Mouse (Mus musculus) kidney, postnatal 25 days (tissue): ENCODE results near the gene Lsmem1.
A peak's percentile ranks its signal among the peaks of the same experiment; 100 is the strongest.
"Not testable (repeated sequence)": the region's sequence is repeated elsewhere in the genome, so short reads cannot be mapped to it uniquely, and the experiment has no call there.

Experiments used
- DNase-seq, 2 experiments: peaks; one replicate each; pipeline ENCODE4 v3.0.0; 2021; ENCODE audit warnings: mixed read lengths in 2 of 2

The Lsmem1 gene

DNA sequence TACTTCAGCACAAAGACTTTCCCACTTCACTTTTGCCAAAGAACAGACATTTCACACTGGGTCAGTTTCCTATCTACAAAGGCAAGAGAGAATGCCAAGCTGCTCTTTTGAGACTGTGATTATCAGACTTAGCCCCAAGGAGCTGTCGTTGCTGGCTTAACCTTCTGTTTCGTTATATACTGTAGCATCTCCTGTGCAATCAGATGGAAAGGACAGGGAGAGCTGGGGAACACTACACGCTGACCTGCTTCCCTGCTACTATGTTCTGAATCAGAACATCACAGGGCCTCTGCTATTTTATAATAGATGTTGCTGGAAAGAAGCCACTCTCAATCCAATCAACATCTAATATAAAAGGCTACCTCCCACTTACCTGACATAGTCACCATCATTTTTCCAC lies 9.8 kb upstream of the Lsmem1 start:
- DNase-seq, result no peak

DNA sequence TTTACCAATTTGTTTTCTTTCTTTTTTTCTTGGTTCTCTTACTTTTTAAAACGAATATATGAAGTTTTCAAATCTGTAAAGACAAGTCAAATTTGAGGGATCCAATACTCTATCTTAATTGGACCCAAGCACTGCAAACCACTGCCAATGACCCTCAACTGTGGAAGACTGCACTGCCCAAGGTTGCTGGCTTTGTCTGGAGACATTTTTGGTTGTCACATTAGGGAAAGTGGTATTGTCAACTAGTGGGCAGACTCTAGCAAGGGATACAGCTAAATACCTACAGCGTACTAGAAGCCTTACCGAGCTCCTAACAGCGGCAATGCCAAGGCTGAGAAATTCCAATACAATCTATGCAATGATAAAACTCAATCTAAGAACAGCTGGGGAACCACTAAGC lies 8.6 kb upstream of the Lsmem1 start:
- no peak for DNase-seq

DNA sequence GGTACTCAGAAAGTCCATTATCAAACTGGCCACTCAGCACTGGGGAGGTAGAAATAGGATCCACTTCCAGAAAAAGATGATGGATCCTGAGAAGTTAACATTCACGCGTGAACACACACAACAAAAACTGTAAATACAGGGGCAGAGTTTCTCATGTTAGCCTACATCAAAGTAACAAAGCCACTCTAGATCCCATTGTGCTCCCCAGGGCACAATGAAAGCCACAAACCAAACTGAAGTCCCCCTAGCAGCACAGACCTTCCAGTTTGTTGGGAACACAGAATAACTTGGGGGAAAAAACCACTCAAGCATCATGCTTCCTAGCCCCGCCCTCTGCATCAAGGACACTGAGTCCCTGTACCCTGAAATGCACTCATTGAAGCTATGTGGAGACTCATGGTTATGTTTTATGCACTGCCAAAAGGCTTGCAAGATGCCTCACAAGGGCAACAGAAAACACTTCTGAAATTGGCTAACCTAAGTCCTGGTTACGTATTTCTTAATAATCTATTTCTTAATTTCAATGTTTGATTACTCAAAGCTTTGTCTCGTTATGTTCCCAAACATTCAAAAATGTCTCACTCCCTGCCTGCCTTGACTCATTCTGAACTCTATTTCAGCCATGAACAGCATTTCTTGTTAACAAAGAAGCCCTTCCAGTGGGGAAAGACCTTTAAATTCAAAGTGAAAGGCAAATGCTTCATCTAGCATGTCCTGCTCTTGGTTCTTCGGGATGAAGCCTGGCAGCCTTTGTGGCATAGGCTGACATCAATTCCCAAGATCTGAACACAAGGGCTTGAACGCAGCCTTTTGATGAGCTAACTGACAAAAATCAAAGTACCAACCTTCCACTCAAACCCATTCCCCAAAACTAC lies 3.1 kb upstream of the Lsmem1 start:
- DNase-seq, result no peak

DNA sequence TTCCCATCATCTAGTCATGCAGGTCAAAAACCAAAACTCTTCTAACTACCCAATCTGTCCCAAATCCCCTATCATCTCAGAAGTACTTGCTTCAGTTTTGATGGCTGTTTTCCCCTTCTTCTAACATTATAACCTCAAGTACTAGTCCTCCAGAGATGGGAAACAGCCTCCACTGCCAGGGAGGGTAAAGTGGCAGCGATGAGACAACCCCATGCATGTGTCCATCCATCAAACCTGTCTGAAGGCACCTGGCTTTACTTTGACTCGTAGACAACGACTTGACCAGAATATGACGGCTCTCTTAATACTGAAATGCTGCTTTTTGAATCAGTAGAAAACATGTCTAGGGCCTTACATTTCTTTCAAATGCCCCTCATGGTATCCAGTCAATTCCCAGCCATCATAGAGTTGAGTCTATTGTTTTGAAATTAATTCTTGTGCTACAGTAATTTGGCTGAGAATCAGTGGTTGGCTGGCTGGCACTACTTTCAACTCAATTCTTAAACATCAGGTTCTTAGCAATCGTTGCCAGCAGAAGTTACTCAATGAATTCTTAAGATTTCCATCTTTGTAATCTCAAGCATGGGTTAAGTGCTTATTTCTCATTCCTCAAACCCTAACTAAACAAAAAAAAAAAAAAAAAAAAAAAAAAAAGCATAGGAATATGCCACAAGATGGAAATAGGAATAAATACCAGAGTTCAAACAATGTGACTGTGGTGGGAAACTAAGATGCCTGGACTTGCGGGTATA lies 1.4 kb upstream of the Lsmem1 start:
- DNase-seq, result no peak

DNA sequence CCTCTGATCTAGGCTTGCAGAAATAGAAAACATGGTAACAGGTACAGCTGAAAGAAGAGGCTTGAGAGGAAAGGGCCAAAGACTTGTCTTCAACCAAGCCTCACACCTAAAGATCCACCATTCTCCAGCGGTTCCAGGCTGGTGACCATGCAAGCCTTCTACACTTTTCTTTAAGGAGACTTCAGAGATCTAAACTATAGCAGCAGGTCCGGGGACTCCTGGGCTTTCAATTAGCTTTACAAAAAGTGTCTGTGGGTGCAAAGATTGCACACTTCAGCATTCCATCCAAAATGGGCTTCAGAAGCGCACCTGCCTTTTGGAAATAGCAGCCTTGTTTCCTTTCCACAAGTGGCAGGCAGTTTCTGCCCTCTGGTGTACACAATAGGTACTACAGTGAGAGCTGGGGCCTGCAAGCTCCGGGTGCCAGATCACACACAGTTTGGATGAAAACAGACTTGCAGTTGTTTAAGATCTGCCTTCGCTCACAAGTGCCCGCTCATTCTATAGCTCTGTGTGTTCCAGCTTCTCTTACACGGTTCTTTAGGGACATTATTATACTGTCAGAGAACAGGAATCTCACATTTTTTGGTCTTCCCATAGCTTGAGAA lies 609 bp upstream of the Lsmem1 start:
- peak; percentile 64 to 71 for DNase-seq

DNA sequence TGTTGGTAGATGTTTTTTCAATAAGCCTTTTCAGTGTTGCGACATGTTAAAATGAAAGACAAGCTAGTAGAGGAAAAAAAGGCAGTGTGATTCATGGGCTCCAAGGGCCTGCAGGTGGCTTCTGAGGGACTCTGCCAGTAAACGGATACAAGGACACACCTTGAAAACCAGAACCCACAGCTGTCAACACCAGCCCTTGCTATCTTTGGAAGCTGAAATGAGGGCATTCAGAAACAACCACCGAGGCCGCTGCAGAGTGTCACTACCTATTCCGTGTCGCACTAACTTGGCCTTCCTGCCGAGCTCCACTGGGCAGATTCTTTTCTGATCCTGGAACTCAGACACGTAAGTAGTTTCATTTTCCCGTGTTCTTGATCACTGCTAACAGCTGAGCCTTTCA lies 863 bp downstream of the Lsmem1 start:
- no peak for DNase-seq

DNA sequence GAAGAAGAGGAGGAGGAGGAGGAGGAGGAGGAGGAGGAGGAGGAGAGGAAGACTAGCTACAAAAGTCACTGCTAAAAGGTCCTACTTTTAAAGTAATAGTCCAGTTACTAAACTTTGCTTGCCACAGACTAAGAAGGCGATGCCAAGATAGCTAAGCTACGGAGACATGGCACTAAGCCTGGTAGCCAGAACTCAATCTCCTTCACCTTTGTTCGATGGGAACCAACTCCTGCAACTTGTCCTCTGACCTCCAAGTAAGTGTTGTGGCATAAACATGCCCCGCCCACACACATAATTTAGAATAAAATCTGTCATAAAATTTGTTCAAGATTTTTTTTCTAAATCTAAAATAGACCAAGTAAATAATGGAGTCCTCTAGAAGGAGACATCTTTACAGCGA lies 1.3 kb downstream of the Lsmem1 start:
- no peak for DNase-seq

DNA sequence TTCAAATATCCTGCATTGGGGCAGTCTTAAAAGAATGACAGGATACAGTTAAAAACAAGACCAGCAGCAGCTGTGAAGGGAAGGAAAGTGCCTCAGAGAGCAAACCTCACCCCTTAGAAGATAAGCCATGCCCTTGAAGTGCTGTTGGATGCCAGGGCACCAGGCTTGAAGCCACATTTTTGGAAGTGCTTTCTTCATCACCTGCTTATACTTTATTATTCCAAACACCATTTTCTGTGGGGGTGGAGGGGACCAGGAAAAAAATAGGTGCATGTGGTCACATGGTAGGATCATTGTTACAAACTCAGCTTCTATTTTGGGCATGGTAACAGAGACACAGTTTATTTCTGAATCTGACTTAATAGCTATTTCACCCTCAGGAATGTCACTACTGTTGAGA lies 1.8 kb downstream of the Lsmem1 start:
- DNase-seq, result no peak

DNA sequence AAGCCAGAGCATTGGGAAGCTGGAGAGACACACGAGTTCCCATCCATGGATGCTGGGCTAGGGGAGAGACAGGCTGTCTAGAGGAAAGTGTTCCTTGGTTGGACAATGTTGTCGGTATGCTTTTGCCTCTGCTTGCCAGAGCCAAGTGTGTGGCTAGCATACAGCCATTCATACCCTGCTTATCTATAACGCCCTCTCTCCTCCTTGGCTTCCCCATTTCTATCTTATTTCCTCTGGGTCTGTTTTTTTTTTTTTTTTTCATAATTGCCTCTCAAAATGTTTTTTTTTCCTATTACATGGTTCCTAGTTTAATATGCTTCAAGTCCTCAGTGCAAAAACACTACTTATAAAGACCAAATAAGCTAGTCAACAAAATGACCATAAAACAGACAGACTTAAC lies 13.8 kb downstream of the Lsmem1 start:
- no peak for DNase-seq

DNA sequence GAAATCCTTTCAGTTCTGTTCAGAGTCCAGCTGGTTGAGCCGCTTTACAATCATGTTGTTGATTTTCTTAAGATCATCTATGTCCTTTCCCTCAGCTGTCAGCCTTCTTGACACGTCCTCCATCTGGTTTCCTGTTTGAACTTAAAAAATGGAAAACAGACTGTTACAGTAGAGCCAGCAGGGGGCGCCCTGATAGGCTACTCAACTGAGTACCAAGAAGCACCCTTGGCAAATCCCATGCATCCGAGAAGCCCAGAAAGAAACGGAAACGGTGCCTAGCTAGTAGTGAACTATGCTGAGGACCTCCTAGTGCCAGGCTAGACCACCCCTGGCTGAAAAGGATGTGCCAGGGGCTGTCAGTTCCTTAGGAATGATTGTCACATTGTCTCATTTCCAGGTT lies 22.2 kb downstream of the Lsmem1 start:
- DNase-seq, result peak; percentile 40 to 51

DNA sequence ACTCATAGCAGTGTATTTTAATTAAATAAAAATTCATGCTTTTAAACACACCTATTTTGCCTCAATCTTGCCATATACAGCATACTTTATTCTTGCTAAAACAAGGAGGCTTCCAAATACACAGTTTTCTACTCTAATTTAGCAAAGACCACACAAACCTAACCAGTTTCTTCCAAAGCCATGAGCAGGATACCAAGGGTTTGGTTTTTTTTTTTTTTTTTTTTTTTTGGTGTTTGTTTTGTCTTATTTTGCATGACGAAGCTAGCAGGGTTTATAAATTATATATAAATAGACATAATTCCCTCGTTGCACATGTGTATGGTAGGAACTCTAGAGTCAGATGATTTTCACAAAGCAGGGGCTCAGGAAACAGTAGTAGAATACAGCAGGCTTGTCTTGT lies 23.1 kb downstream of the Lsmem1 start:
- no peak for DNase-seq

DNA sequence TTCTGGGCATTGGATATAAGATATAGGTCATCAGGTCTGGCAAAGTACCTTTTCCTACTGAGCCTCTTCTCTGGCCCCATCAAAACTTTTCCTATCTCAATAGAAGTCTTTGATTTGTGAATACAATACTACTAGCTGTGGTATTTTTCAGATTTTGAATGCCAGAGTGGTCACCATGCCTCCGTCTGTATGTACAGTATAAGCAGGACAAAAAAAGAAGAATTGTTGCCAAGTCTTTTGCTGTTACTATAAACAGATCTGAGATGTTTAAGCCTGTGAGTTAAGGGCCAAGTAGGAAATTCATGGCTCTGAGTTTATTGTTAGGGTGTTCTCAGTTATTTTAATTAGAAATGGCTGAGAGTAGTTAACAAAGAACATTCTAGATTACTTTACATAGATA lies 24.1 kb downstream of the Lsmem1 start:
- DNase-seq, result not testable (repeated sequence)

DNA sequence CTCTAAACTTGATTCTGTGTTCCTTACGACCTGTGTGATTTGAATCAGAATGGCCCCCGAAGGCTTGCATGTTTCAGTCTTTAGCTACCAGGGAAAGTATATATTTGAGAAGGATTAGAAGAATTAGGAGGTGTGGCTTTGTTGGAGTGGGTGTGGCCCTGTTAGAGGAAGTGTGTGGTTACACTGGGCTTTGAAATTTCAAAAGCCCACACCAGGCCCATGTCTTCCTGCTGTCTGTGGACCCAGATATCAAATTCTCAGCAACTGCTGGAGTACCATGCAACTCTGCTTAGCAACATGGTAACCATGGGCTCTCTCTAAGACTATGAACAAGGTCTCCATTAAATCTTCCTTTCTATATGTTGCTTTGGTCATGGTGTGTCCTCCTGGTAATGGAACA lies 27.7 kb downstream of the Lsmem1 start:
- DNase-seq, result no peak

DNA sequence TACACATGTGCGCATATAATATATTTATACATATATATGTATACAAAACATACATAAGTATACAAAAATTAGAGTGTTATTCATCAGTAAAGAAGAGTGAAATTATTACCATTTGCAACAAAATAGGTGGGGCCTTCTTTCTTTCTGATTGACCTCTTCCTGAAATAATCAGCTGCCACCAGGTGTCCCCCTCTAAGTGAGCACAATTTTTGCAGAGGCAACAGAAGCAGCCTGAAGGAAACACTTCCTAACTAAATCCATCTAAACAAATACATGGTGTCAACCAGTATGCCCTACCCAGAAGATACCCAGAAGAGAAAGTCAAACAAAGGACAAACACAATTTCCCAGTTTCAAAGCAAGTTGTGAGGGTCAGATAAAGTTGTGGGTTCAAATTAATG lies 29.6 kb downstream of the Lsmem1 start:
- DNase-seq, result no peak

DNA sequence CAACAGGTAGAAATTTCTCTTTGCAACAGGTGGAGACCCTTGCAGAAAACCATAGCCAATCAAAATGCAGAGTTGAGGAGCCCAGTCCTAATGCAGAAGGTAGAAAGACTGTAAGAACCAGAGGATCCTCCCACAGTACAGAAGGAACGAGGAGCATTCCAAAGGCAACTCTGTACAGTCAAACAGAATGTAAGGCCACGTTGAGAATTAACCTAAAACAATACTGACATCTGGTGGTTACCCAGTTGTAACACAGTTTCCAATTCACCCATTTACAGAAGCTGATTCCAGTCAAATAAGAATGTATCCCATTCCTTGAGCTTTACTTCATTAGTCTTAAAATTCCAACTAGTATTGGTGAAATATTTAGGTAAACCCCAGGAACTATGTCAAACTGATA lies 34.7 kb downstream of the Lsmem1 start:
- DNase-seq, result no peak

DNA sequence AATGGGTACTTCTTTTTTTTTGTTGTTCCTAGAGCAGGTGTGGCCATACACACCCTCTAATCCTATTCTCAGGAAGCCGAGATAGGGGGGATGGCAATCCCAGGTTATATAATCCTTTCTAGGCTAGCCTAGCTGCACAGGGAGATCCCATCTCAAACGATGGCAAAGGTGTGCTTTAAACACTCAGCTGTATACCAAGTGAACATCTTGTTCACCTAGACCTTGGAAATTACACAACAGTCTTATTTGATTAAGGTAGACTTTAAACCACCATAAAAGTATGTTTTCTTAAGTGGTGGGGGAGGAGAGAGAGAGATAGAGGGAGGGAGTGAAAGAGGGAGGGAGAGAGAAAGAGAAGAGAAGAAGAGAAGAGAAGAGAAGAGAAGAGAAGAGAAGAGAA lies 38.5 kb downstream of the Lsmem1 start:
- DNase-seq, result no peak

DNA sequence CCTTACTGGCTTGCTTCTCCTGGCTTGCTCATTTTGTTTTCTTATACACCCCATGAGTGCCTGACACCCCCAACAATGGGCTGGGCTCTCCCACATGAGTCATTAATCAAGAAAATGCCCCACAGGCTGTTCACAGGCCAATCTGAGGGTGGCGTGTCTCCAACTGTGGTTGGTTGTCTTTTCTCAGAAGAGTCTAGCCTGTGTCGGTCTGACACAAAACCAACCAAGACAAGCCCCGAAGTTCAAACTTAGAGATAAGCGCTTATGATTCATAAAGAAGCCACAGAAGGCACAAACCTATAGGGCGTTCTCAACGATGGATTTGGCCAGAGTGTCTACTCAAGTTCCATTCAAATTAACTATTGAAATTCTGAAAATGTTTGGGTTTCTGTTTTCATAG lies 45.1 kb downstream of the Lsmem1 start:
- no peak for DNase-seq

DNA sequence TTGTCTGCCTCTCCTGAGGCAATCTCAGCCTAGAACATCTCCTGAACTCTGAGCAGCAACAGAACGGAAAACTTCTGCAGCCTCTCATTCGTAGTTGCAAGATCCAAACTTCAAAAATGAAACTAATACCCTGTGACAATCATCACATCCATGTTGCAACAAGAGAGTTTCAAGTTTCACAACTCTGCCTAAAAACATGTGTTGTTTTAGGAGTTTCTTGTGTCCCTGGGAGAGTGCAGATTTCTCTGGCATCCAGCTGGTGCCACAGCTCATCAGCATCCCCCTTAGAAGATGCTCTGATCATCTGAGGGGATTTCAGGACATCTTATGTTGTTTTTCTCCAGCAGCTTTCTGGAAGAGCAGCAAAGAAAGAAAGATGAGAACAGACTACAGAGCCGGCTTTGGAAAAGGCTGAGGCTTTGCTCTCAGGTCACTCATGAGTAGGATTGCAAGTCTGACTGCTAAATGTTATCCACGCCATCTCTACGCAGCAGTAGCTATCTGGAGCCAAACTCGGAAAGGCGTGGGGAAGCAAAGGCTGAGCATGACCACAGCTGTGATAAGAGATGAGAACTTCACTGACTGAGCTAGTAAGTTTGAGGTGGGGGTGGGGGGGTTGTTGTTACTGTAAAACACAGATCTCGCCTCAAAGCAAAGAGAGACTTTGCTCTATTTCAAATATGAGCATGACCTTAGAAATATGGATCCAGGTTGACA lies 46.8 kb downstream of the Lsmem1 start:
- no peak for DNase-seq

DNA sequence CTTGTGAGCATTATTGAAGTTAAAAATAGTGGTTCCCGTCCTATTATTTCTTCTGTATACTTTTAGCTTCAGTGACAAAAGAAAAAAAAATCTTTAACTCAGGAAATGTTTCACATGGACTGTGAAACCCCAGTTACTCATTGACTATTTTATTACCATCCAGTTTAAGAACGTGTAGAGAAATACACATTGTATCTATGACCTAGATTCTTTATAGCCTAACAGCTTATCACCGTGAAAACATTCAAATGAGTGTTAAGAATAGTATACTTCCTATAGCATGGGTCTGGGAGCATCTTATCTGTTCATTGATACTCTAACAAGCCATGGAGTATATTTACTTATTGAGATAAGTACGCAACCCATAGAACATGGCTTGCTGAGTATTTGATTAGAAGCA lies 52.0 kb downstream of the Lsmem1 start:
- no peak for DNase-seq

DNA sequence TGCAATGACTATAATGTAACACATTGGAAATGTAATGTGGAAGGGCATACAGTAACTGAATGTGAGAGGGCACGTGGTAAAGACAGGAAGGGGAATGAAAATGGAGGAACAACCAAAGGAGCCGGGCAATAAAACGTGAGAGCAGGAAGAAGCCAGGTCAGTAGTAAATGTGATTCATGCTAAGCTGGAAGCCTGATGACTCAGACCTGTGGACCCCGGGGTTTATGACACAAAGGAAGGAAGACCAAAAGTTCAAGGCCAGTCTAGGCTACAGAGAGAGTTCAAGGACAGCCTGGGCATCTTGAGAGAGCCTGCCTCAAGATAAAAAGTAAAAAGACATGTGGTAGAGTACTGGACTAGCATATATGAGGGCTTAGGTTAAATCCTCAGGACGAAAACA lies 52.8 kb downstream of the Lsmem1 start:
- DNase-seq, result no peak

DNA sequence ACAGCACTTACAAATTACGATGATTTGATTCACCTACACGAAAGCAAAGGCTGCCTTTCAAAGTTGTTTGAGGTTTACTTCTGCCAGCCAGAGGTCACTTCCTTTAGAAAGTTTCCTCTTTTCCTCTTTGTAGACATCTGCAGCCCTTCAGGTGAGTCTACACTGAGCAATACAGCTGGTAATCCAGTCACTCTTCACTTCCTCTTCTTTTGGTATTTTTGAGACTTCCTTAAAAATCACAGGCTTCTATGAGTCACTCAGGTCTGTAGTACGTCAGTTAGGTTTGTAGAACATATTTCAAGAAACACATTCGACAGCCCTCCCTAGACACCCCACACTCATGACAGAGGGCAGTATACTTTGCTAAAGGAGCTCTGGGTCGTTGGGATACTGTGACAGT lies 58.6 kb downstream of the Lsmem1 start:
- DNase-seq, result no peak

DNA sequence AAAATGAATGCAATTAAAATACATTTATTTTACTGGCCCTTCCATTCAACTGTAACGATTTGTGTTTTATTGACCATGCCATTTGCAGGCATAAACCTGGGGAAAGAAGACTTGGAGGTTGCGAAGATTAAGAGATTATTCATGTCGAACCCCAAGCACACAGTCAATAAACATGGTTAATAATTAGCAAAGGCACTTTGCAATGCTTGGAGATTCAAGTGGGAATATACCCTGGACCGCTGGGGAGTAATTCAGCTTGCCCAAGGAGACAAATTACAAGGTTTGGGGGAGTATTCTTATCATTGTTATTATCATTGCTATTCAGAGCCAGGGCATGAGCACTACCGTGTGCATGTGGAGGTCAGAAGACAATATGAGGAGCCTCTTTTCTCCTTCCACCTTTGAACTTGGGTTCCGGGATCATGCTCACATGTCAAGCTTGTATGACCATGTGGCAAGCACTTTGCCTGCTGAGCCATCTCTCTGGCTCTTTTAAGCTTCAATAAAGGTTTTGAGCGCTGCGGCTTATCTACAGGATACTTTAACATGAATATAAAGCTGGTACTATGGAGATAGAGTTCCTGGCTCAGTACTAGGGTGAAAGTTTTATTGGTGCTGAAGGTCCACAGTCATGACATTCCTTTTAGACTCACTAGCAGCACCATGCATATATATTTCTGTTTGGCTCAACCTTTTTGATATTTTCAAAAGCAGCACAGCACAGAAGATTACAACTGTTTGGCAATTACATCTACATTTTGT lies 59.6 kb downstream of the Lsmem1 start:
- DNase-seq, result no peak

DNA sequence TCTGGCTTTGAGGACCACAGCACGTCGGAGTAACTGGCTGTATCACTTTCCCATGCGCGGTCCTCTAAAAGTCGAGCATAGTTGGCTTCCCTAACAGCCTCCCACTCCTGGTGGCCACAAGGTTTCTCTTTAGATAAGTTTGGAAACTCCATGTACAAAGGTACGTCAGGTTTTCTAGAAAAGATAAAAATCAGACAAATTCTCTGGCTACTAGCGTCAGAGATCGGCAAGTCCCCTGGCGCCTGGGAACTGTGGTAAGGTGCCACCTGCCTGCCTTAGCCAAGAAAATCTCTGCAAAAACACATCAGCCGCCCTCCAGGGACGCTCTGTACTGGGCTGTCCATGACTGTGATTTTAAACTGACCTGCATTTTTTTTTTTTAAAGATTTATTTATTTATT lies 64.8 kb downstream of the Lsmem1 start:
- DNase-seq, result peak; percentile 17 to 50
